ENCODE assay signal across 9 mouse cellular contexts in genomic region chr17:80552653-80553052, GRCm38 (mm10). TPM values are rescaled to one million over a fixed set of nuclear protein-coding genes. Genes with fewer than 3 reads are reported as not detected.
DNase-seq lines count a peak whose midpoint lies in the region; ATAC-seq and TF ChIP-seq lines count a peak whose summit lies in the region.
"Had no signal": no experiment of that assay in that cellular context is flagged by ENCODE, and none has a peak within 500 bp of the region (broad histone marks: within the 10 kb centered on the region; RNA-seq: fewer than 3 reads in every experiment).

No protein-coding gene starts in this region.

- H3K9me3 ChIP-seq in heart, embryonic 11.5 days (replicated peaks; ENCODE audit: control insufficient read depth, low read length) = no peaks in the 10 kb centered on the region
- no peaks in the 10 kb centered on the region for H3K9me3 ChIP-seq in G1E (replicated peaks)
- no peaks in the 10 kb centered on the region for H3K9me3 ChIP-seq in hindbrain, embryonic 15.5 days
- no peaks in the 10 kb centered on the region for H3K9me3 ChIP-seq in midbrain, embryonic 10.5 days (replicated peaks)

- WGBS in heart, embryonic 11.5 days (ENCODE audit: insufficient replicate concordance) = 74% methylated on average over 4 of the region's 4 CpGs
- WGBS in hindbrain, embryonic 15.5 days = 79% methylated on average over 4 of the region's 4 CpGs
- 91% methylated on average over 4 of the region's 4 CpGs for WGBS in midbrain, embryonic 10.5 days

- peak overlapping the region; percentile 62; the same call in 1 of the 2 replicates for H3K4me3 ChIP-seq in heart, embryonic 11.5 days (ENCODE audit: low read depth, low read length)
- H3K4me3 ChIP-seq in G1E (ENCODE audit: low read depth, low read length) = peak overlapping the region; percentile 74; the same call in 1 of the 2 replicates
- H3K4me3 ChIP-seq in hindbrain, embryonic 15.5 days = peak overlapping the region; percentile 62; the same call in 1 of the 2 replicates
- peak overlapping the region; percentile 63; the same call in 1 of the 2 replicates for H3K4me3 ChIP-seq in midbrain, embryonic 10.5 days
- H3K4me3 ChIP-seq in layer of hippocampus, adult 2 months = no peak overlapping the region

- intact Hi-C loops in heart, postnatal 25 days (cut with DNase I) = loop anchor here (2.0 kb wide), 1 partner anchor 68 kb away; no protein-coding TSS in a partner anchor

- no peaks in the 10 kb centered on the region for H3K27me3 ChIP-seq in heart, embryonic 11.5 days (ENCODE audit: control insufficient read depth, insufficient read depth, low read length)
- peaks cover 6% of the 10 kb centered on the region; the same call in 1 of the 2 replicates for H3K27me3 ChIP-seq in G1E (ENCODE audit: insufficient read depth, low read length)
- H3K27me3 ChIP-seq in hindbrain, embryonic 15.5 days = no peaks in the 10 kb centered on the region
- no peaks in the 10 kb centered on the region for H3K27me3 ChIP-seq in midbrain, embryonic 10.5 days (ENCODE audit: low read depth, poor library complexity, severe bottlenecking)

- TF ChIP-seq CTCF in G1E (IDR thresholded peaks at IDR 0.05; ENCODE audit: low read depth, low read length) = no peak
- TF ChIP-seq CTCF in layer of hippocampus, adult 2 months (conservative IDR thresholded peaks at IDR 0.05) = no peak

- H3K27ac ChIP-seq in heart, embryonic 11.5 days (ENCODE audit: low read depth, low read length) = no peak overlapping the region
- H3K27ac ChIP-seq in hindbrain, embryonic 15.5 days (replicated peaks) = peak overlapping the region; percentile 82
- peak overlapping the region; percentile 85 for H3K27ac ChIP-seq in midbrain, embryonic 10.5 days (replicated peaks)
- H3K27ac ChIP-seq in layer of hippocampus, adult 2 months = no peak overlapping the region

- no peak for DNase-seq in heart, postnatal 25 days (ENCODE audit: low spot score)
- no peak for DNase-seq in G1E (ENCODE audit: low spot score)
- no peak for DNase-seq in midbrain, embryonic 10.5 days (ENCODE audit: low spot score)
- DNase-seq in cerebellum, postnatal 10 days = no peak
- no peak for DNase-seq in layer of hippocampus, adult 2 months (ENCODE audit: low spot score in 2 of 2)

- no peak for ATAC-seq in heart, embryonic 11.5 days (replicated peaks; ENCODE audit: insufficient number of reproducible peaks, low FRiP score, low TSS enrichment)
- ATAC-seq in G1E (ENCODE audit: extremely low read depth, insufficient number of reproducible peaks, low FRiP score, poor library complexity, severe bottlenecking) = no peak
- no peak for ATAC-seq in hindbrain, embryonic 15.5 days (ENCODE audit: low FRiP score, low read depth)
- no peak for ATAC-seq in inflammation-experienced regulatory T-cells, adult 6 months

- no peaks in the 10 kb centered on the region for H3K4me1 ChIP-seq in heart, embryonic 11.5 days (ENCODE audit: control insufficient read depth, insufficient read depth, low read length)
- peaks cover 27% of the 10 kb centered on the region for H3K4me1 ChIP-seq in G1E (ENCODE audit: insufficient read depth, low read depth, low read length)
- H3K4me1 ChIP-seq in hindbrain, embryonic 15.5 days (replicated peaks) = peaks cover 12% of the 10 kb centered on the region
- H3K4me1 ChIP-seq in midbrain, embryonic 10.5 days = peaks cover 10% of the 10 kb centered on the region

- H3K4me2 ChIP-seq in heart, embryonic 11.5 days = peak overlapping the region; percentile 73; the same call in 1 of the 2 replicates
- H3K4me2 ChIP-seq in hindbrain, embryonic 15.5 days = peak overlapping the region; percentile 69

- no peaks in the 10 kb centered on the region for H3K36me3 ChIP-seq in heart, embryonic 11.5 days (ENCODE audit: control insufficient read depth, insufficient read depth, low read length)
- H3K36me3 ChIP-seq in G1E (replicated peaks) = peaks cover 8% of the 10 kb centered on the region
- H3K36me3 ChIP-seq in hindbrain, embryonic 15.5 days = 0 out of 2 replicates have a peak, but pooled peaks cover 4% of the 10 kb centered on the region
- peaks cover 15% of the 10 kb centered on the region for H3K36me3 ChIP-seq in midbrain, embryonic 10.5 days

- no peak overlapping the region for H3K9ac ChIP-seq in heart, embryonic 11.5 days (ENCODE audit: low read depth, low read length)
- no peak overlapping the region for H3K9ac ChIP-seq in hindbrain, embryonic 15.5 days

RNA-seq across cellular contexts. Expression of gene Cdkl4, which starts 25.0 kb away (rescaled TPM):
- 0.11 TPM in 1 of 2 replicates, not detected in the other for polyA plus RNA-seq in heart, embryonic 11.5 days (2014; fragmentation: Nextera tagmentation; extraction: Ambion mirVana)
- under 1 TPM in 1 of 2 experiments, not detected in 1; 0.13 TPM for total RNA-seq in heart, postnatal 25 days (2021)
- total RNA-seq in G1E (2014; fragmentation: Nextera tagmentation) (0.75 and 0.83 TPM in 2 replicates), G1E (2017) (0.05 and 0.12 TPM in 2 replicates)
- 0.02 TPM in 1 of 2 replicates, not detected in the other for polyA plus RNA-seq in G1E (2012)
- polyA plus RNA-seq in hindbrain, embryonic 15.5 days (2015; fragmentation: Nextera tagmentation; extraction: Ambion mirVana) = 5.3 and 5.6 TPM in 2 replicates
- polyA plus RNA-seq in midbrain, embryonic 10.5 days (2016; fragmentation: Nextera tagmentation; extraction: Ambion mirVana) = 1.8 and 2.0 TPM in 2 replicates
- polyA plus RNA-seq in inflammation-experienced regulatory T-cells, adult 6 months (2017; shearing (Covaris generic)) = 1 to 10 TPM in 1 of 3 experiments, under 1 TPM in 2; 0.79 to 1.3 (median 0.94) TPM
- total RNA-seq in layer of hippocampus, adult 2 months (2021) = 10 to 100 TPM; 14.0 to 16.3 TPM
- total RNA-seq: hematopoietic stem cell, adult 5-6 weeks had no signal

Comparison
In these comparisons a context has a peak if more than half of its experiments do, and no peak if none do; other contexts are left out.
1. H3K27ac ChIP-seq: peak in hindbrain, embryonic 15.5 days (single experiment) and midbrain, embryonic 10.5 days (single experiment); none in heart, embryonic 11.5 days (single experiment) and layer of hippocampus, adult 2 months (single experiment).